Mouse (Mus musculus): ENCODE measurements around the gene Slc5a1. TPM values are rescaled to one million over a fixed set of nuclear protein-coding genes. Genes with fewer than 3 reads are reported as not detected.

Gene Slc5a1
- total RNA-seq (2021): under 1 TPM; 0.18 to 0.25 TPM
- long read RNA-seq, experiment 1, partial matches to known transcripts: 0 of 1 reads
- long read RNA-seq, experiment 1, other reads (novel, unspliced or antisense): 1 of 1 reads
- long read RNA-seq, experiment 2: 0 reads

DNA sequence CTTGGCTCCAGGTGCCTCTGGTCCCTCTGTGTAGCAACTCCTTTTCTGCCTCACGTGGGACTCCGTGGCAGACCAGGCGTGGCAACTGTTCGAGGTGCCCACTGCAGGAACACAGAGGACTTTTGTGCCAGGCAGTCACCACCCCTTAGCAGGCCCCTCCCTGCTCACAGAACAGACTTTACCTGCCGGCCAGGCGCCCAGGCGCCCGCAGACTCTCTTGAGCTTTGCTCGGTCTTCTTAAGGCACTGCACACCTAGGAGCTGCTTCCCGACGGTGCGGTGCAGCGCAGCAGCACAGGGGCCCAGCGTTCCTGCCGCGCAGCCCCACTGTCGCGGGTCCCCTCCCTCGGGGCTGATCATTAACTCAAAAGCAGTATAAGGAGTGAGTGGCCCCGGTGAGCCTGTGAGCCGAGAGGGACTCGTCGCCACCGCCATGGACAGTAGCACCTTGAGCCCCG, at the start of gene Slc5a1:
TSS of gene Slc5a1 (plus strand) at position 195 of the 457 bp plus-strand sequence.
- Histone ChIP-seq H3K27ac (no peak within 1 kb of the TSS), H3K4me3 (no peak within 1 kb of the TSS)
- no peak for TF ChIP-seq CTCF (conservative IDR thresholded peaks at IDR 0.05)
- DNase-seq (ENCODE audit: low spot score in 2 of 2): no peak

GRCm38 (mm10) chr5:33056126-33056765, 47.8 kb upstream of the Slc5a1 start:
- no peak overlapping the region for H3K4me3 ChIP-seq
- DNase-seq (ENCODE audit: low spot score in 2 of 2): no peak
- no peak for TF ChIP-seq CTCF (conservative IDR thresholded peaks at IDR 0.05)
- H3K27ac ChIP-seq: no peak overlapping the region

DNA sequence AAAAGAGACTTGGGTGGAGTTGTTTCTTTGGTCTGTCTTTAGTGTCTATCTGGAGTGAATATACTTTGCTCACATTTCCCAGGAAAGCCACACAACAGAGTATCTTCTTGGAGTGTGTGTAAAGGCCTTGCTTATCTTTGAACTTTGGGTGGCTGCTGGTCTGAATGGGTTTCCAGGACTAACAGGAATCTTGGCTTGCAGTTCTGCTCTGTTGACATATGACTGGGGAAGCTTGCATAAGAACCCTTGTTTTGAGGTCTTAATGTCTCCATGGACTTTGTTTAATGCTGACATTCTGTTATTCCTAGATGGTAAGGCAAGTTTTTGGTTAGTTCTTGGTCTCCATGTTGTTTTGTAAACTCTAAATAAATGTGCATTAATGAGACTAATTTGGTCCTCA, 33.9 kb upstream of the Slc5a1 start:
- TF ChIP-seq CTCF (conservative IDR thresholded peaks at IDR 0.05): no peak
- H3K27ac ChIP-seq: no peak overlapping the region
- DNase-seq (ENCODE audit: low spot score in 2 of 2): no peak
- H3K4me3 ChIP-seq: no peak overlapping the region

DNA sequence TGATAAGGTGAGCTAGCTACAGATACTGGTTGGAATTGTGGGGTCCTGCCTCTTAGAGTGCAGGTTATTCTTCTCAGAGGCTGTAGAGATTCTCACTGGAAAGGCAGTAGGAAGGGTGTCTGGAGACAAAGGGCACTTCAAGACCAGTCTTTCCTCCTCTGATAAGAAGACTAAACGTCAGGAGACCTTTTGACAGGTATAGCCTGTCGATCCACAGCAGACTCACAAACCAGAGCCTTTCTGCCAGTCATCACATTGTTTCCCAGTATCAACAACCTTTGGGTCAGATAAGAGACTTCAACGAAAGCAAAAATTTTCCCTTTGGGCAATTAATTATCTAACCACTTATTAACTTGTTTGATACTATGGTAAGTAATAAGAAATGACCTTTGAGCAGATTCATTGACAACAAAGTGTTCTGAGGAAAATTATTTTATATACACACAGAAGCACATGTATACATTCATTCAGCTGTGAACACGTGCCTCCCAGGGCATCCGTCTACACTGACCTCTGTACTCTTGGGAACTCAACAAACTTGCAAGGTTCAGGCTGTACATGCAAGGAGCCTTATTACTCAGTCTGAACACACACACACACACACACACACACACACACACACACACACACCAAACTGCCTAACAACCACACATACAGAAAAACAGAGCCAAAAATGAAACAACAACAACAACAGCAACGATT, 27.4 kb upstream of the Slc5a1 start:
- no peak overlapping the region for H3K27ac ChIP-seq
- TF ChIP-seq CTCF (conservative IDR thresholded peaks at IDR 0.05): no peak

DNA sequence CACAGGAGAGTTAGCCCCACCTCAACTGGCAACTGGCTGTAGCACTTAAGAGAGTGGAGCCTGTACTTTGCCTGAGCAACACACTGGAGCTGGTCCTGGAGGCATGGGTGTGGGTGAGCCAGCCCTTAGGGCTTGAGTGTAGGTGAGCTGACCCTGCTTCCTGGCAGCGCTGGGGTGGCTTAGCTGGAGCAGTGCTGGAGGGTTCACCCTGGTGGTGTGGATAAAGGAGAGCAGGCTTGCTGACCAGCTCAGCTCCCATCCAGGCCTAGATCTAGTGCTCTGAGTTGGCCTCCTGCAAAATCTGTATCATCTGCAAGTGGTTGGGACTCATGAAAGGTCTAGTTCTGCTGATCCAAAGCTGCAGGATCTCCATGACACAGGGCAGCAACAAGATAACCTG, 21.1 kb upstream of the Slc5a1 start:
- no peak for TF ChIP-seq CTCF (conservative IDR thresholded peaks at IDR 0.05)
- Histone ChIP-seq H3K4me3 (no peak overlapping the region), H3K27ac (no peak overlapping the region)
- no peak for DNase-seq (ENCODE audit: low spot score in 2 of 2)

More for the DNA sequence above, 27.4 kb upstream of the Slc5a1 start:
- H3K4me3 ChIP-seq: no peak overlapping the region
- no peak for DNase-seq (ENCODE audit: low spot score in 2 of 2)

- no peak for DNase-seq (ENCODE audit: low spot score in 2 of 2)
- Histone ChIP-seq H3K4me3 (no peak overlapping the region), H3K27ac (no peak overlapping the region)
- no peak for TF ChIP-seq CTCF (conservative IDR thresholded peaks at IDR 0.05)
Observed at GRCm38 (mm10) chr5:33084599-33084998, 19.4 kb upstream of the Slc5a1 start.

DNA sequence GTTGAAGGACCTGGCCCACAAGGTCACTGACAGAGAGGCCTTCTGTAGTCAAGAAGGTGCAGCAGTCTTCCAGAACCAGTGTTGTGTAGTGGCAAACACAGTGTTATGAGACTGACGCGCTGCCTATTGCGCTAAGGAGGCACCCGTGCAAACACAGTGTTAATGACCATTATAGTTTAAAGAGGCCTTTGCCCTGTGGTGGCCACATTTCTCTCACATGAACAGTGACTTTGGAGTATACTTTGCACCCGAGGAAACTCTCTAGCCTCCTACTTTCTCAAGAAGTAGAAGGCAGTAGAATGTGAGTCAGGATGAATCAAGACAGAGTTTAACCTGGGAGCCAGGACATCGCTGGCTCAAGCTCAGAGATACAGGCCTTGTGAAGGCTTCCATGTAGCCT, 12.7 kb upstream of the Slc5a1 start:
- no peak for DNase-seq (ENCODE audit: low spot score in 2 of 2)
- H3K4me3 ChIP-seq: no peak overlapping the region
- TF ChIP-seq CTCF (conservative IDR thresholded peaks at IDR 0.05): no peak
- no peak overlapping the region for H3K27ac ChIP-seq

DNA sequence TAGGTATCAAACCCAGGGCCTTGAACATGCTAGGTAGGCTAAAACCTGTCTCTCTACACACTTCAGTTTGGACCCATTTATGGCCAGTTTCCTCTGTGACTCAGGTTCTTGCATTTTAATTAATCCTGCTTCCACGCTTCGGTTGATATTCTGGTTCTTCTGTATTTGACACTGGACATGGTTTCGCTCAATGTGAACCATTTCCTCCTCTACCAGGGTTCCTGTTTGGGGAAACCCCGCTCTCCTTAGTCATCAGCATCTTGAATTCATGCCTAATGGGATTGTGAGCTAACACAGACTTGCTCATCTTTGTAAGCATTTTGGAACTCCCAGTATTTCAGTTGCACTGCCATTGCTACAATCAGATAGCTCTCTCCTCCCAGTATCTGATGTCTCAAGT, 8.7 kb upstream of the Slc5a1 start:
- Histone ChIP-seq H3K27ac (no peak overlapping the region), H3K4me3 (no peak overlapping the region)
- no peak for TF ChIP-seq CTCF (conservative IDR thresholded peaks at IDR 0.05)
- DNase-seq (ENCODE audit: low spot score in 2 of 2): no peak

- Histone ChIP-seq H3K27ac (no peak overlapping the region), H3K4me3 (no peak overlapping the region)
- no peak for TF ChIP-seq CTCF (conservative IDR thresholded peaks at IDR 0.05)
- DNase-seq (ENCODE audit: low spot score in 2 of 2): no peak
Observed at GRCm38 (mm10) chr5:33102369-33103055, 1.5 kb upstream of the Slc5a1 start.

- Histone ChIP-seq H3K4me3 (no peak overlapping the region), H3K27ac (no peak overlapping the region)
- DNase-seq (ENCODE audit: low spot score in 2 of 2): no peak
- no peak for TF ChIP-seq CTCF (conservative IDR thresholded peaks at IDR 0.05)
Observed at GRCm38 (mm10) chr5:33104876-33105275, 857 bp downstream of the Slc5a1 start.

DNA sequence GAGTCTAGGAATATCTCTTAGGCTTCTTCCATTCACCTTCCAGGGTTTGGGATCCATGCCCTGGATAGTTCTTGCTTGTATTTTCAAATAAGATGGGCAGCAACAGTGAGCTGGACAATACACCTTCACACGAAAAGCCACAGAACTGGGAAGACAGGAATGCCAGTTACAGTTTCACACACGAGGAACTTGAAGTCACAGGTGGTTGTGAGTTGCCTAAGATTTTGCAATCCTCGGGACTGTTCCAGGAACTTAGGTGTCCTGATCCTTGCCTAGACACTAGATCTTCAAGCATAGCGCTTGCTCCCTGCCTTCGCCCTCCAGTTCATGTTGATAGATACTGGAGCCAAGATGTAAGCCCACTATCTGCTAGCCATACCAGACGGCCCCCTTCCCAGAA, 1.6 kb downstream of the Slc5a1 start:
- Histone ChIP-seq H3K4me3 (no peak overlapping the region), H3K27ac (no peak overlapping the region)
- DNase-seq (ENCODE audit: low spot score in 2 of 2): no peak
- TF ChIP-seq CTCF (conservative IDR thresholded peaks at IDR 0.05): no peak

- H3K27ac ChIP-seq: no peak overlapping the region
- no peak for DNase-seq (ENCODE audit: low spot score in 2 of 2)
- no peak overlapping the region for H3K4me3 ChIP-seq
- TF ChIP-seq CTCF (conservative IDR thresholded peaks at IDR 0.05): no peak
Observed at GRCm38 (mm10) chr5:33107056-33107455, 3.0 kb downstream of the Slc5a1 start.

DNA sequence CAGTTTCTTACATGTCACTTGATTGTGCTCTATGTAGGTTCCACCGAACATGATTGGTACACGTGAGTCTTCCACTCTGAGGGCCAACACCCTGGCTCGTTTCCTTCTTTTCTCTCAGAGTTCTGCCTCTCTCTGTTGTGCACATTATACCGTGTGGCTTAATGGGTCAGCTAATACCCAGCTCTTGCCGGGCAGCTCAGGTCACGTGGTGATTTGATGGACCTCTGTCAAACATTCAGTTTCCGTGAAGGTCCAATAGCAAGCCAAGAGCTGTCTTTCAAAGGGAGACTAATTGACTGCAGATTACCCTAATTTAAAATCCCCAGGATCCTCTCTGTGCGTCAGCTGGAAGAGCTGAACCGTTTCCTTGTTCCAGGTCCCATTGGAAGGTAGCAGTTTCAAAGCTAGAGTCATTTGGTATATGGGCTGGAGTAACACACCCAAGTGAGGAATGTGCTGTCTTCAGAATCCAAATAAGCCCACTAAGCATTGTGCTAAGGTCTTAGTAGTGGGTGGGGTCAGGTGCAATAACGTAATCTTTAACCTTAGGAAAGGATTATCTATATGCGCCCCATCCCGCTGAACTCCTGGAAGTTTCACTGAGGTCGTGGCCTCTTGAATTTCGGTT, 3.9 kb downstream of the Slc5a1 start:
- DNase-seq (ENCODE audit: low spot score in 2 of 2): no peak
- Histone ChIP-seq H3K27ac (no peak overlapping the region), H3K4me3 (no peak overlapping the region)
- TF ChIP-seq CTCF (conservative IDR thresholded peaks at IDR 0.05): no peak
